Mouse (Mus musculus): ENCODE data around the gene Fbp2.

Fbp2 gene

GRCm38 (mm10) chr13:62857941-62858915 lies at the start of gene Fbp2:
Fbp2 (minus strand) TSS chr13:62858422.
- no peak for DNase-seq

DNA sequence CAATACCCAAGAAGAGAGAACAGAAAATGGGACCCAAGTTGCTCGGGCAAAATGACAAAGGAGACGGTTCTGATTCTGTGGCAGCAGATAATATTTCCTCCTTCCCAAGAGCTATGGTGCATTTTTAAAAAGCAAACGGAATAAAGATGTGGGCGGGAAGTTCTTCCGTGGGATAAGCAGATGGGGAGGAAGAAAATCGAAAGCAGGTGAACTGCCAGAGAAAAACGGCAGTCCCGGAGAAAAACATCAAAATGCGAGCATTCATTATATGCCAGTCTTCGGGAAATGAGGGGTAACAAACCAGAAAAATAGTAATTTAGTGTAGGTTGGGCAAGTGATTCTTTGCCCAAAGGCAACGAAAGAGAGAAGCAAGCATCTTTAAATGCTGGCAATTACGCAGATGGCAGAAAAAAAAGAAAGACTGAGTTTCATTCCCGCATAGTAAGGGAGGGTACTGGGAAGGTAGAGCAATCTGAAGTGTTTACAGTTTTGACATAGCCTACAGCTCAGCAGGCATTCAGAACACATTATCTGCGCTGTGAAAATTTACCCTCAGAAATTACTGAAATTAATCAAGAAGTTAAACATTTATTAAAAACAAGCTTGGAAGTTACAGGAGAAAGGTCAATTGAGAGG lies 49.4 kb upstream of the Fbp2 start:
- DNase-seq = no peak

DNA sequence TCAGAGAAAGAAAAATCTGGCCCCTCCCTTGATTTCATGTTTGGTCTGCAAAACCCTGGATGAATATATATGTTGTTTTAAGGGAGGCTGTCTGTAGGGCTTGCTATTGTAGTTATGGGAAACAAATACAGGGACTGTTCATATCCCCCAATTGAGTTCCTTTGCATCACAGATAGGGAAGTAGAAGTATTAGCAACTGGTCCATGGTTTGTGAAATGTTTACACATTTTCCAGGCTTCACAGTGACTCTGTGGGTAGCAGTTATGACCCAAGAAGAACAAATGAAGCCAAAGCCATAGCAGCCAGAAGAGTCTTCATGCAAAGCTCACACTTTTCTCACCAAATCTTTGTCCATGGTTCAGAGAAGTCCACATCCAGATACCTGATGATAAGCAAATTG lies 42.9 kb upstream of the Fbp2 start:
- DNase-seq = no peak

DNA sequence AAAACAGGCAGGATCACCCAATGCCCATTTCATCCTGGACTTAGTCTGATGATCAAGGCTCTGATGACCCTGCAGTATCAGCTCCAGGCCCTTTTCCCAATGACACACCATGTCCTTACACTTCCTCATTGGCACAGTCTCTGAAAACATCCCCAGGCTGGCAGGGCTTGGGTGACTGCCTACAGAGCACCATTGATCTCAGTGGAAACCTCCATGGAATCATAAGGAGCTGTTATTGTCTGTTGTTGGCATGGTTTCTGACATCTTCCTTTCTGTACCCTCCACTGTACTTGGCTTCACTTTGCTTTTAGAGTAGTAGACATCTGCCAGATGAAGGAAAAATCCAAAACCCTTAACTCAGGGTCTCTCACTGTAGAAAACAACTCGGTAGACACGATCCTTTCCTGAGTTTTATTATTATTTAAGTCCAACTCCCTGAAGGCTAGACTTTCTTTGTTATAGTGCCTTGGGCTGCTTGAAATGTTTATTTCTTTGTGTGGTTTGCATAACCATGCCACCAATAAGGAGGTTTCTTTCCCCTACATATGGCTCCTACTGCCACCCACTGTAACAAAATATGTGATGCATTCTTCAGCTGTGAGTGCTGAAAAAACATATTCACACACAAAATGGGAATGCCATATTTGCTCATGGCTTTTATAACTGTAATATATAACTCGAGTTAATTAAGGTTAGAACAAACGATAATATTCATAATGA lies 39.9 kb upstream of the Fbp2 start:
- DNase-seq = no peak

GRCm38 (mm10) chr13:62893044-62893842 lies 35.0 kb upstream of the Fbp2 start:
- DNase-seq = no peak

GRCm38 (mm10) chr13:62889311-62889710 lies 31.1 kb upstream of the Fbp2 start:
- DNase-seq = no peak

GRCm38 (mm10) chr13:62887712-62888441 lies 29.7 kb upstream of the Fbp2 start, which contains the start of gene Fbp1:
Fbp1 (minus strand) TSS chr13:62888282.
- no peak for DNase-seq

- DNase-seq = no peak
These were observed 26.3 kb upstream of the Fbp2 start for GRCm38 (mm10) chr13:62884536-62884935.

- DNase-seq = no peak
These were observed 25.7 kb upstream of the Fbp2 start for GRCm38 (mm10) chr13:62883925-62884324.

DNA sequence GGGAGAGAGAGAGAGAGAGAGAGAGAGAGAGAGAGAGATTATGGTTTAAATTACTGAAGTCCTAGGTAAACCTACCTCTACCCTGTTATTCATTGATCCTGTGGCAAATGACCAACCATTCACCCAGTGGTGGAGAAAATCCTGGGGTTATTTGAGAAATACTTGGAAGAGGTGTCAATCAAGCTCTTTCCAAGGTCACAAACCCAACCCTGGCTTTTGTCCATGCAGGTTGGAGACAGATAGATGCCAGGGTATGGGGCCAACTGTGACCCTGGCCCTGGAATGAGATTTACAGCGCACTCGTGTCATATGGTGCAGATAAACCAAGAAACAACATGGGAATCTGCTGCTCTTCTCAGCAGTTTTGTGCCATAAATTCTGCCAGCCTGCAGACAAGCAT lies 25.2 kb upstream of the Fbp2 start:
- DNase-seq = no peak

- no peak for DNase-seq
These were observed 24.6 kb upstream of the Fbp2 start for GRCm38 (mm10) chr13:62882856-62883255.

DNA sequence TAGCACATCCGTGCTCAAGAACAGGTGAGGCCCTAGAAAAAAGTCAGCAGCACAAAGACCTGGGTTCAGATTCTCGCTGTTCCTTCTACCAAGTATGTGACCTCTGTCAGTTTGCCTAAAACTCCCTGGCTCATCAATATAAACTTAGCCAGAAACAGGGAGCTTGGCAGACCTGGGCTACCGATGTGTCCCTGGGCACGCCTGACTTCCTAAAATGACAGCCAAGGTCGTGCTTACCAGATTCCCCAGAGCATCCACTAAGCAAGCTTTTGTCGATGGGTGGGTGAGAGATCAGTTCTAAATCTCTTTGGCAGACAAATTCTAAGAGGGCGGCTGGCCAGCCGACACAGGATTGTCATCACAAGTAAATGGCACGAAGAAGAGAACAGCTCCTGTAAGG lies 23.1 kb upstream of the Fbp2 start:
- DNase-seq = no peak

- peak in 1 of 2 experiments; percentile 30 for DNase-seq
These were observed 21.8 kb upstream of the Fbp2 start for GRCm38 (mm10) chr13:62879831-62880615.

- DNase-seq = no peak
These were observed 21.2 kb upstream of the Fbp2 start for GRCm38 (mm10) chr13:62879411-62879810.

GRCm38 (mm10) chr13:62877247-62877646 lies 19.0 kb upstream of the Fbp2 start:
- no peak for DNase-seq

- no peak for DNase-seq
These were observed 17.9 kb upstream of the Fbp2 start for GRCm38 (mm10) chr13:62876111-62876510.

GRCm38 (mm10) chr13:62872252-62872651 lies 14.0 kb upstream of the Fbp2 start:
- DNase-seq = no peak

DNA sequence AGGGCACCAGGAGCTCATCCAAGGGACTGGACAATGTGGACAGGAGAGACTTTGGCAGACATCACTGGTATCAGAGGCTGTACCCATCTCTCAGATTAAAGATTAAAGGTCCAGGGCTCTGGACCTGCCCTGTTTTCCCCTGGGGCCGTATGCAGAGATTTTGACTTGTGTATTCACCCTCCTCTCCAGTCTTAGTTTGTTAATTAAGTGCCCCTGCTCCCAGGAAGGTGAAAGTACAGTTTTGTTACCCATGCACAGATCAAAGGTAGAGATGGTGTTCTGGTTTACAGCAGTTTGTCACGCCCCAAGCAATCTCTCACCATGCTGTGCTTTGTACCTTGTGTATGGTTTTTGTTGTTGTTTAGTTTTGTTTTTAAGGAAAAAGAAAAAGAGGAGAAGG lies 12.4 kb upstream of the Fbp2 start:
- DNase-seq = no peak

DNA sequence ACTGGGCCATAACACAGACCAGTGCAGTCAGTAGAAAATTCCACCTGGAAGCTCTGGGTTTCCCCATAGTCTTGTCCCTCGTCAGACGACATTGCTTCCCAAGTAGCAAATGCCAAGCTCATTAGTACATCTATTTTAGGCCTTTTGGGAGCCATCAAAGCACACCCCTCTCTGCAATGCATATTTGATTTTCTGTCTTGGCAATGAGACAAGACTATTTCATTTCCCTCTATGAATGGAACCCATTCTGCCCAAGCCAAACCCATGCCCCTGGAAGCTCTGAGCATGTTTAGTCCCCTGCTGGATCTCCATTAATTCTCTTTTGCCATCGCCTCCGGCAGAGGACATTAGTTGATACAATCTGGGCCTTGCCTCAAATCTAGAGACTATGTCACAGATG lies 8.6 kb upstream of the Fbp2 start:
- DNase-seq = no peak

DNA sequence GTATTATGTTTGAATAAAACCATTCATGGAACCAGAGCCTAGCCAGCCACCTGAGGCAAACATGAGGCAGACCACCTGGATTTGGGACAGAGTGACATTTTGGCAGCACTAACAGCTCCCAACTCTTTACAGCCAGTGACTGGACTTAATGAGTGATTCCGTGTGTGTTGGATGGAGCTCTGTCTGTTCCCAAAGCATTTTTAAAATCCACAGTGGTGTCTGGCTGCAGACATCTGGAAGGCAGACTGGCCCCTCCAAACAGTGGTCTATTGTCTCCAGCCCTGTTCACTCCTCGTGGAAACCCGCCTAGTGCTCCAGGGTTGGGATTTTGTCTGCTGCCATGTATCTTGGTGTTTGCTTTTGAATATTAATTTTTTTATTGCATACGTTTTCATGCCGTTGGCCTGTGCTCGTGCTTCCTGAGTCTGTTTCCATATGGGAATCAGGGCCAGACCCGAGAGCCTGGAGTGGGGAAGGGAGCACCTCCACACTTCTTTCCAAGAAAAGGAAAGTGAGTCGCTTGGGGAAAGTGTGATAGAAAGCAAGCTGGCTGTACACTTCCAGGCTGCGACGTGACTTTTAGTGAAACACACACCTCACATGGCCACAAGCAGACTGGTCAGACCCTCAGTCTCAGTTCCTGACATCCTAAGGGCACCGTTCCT lies 7.6 kb upstream of the Fbp2 start:
- DNase-seq = no peak
